Mouse (Mus musculus): ENCODE data around the gene Phb2.

GRCm38 (mm10) chr6:124742839-124743514, 30.8 kb downstream of the Phb2 start:
- TF ChIP-seq POLR2A (IDR thresholded peaks at IDR 0.05; ENCODE audit: extremely low read depth, insufficient read depth, low read length) (no peak), CTCF (IDR thresholded peaks at IDR 0.05; ENCODE audit: low read depth, low read length) (no peak)

All from liver, adult 2 months (tissue).